Mouse (Mus musculus): ENCODE data around the gene Vgf. TPM values are rescaled to one million over a fixed set of nuclear protein-coding genes. Genes with fewer than 3 reads are reported as not detected.

The Vgf gene
- polyA plus RNA-seq, 1 experiment from 2014 or later = 0.21 TPM

- no peaks in the 10 kb centered on the region for H3K36me3 ChIP-seq (ENCODE audit: control insufficient read depth, insufficient read depth)
- no peak overlapping the region for H3K4me2 ChIP-seq (ENCODE audit: low read depth, low read length)
- no peaks in the 10 kb centered on the region for H3K9me3 ChIP-seq (replicated peaks; ENCODE audit: control insufficient read depth, low read length)
- no peaks in the 10 kb centered on the region for H3K4me1 ChIP-seq (ENCODE audit: control insufficient read depth, low read depth, low read length)
- peaks cover 2% of the 10 kb centered on the region; the same call in 1 of the 2 replicates for H3K27me3 ChIP-seq (ENCODE audit: control insufficient read depth, insufficient read depth, low read depth, low read length)
- ATAC-seq (ENCODE audit: low read depth) = no peak
- WGBS (ENCODE audit: insufficient replicate concordance) = 74% methylated on average over 7 of the region's 7 CpGs
- H3K9ac ChIP-seq (ENCODE audit: low read depth, low read length) = no peak overlapping the region
- no peak overlapping the region for H3K4me3 ChIP-seq (ENCODE audit: low read depth, low read length)
- H3K27ac ChIP-seq (ENCODE audit: low read length) = no peak overlapping the region
Observed at GRCm38 (mm10) chr5:137054299-137054698, 28.1 kb downstream of the Vgf start.

- H3K4me1 ChIP-seq (ENCODE audit: control insufficient read depth, low read depth, low read length) = no peaks in the 10 kb centered on the region
- no peak overlapping the region for H3K27ac ChIP-seq (ENCODE audit: low read length)
- WGBS (ENCODE audit: insufficient replicate concordance) = 60% methylated on average over 5 of the region's 5 CpGs
- H3K9ac ChIP-seq (ENCODE audit: low read depth, low read length) = no peak overlapping the region
- H3K36me3 ChIP-seq (ENCODE audit: control insufficient read depth, insufficient read depth) = no peaks in the 10 kb centered on the region
- peaks cover 2% of the 10 kb centered on the region; the same call in 1 of the 2 replicates for H3K27me3 ChIP-seq (ENCODE audit: control insufficient read depth, insufficient read depth, low read depth, low read length)
- no peak overlapping the region for H3K4me2 ChIP-seq (ENCODE audit: low read depth, low read length)
- no peak for ATAC-seq (ENCODE audit: low read depth)
- no peak overlapping the region for H3K4me3 ChIP-seq (ENCODE audit: low read depth, low read length)
- H3K9me3 ChIP-seq (replicated peaks; ENCODE audit: control insufficient read depth, low read length) = no peaks in the 10 kb centered on the region
Observed at GRCm38 (mm10) chr5:137054873-137055272, 28.7 kb downstream of the Vgf start.

- no peaks in the 10 kb centered on the region for H3K4me1 ChIP-seq (ENCODE audit: control insufficient read depth, low read depth, low read length)
- no peaks in the 10 kb centered on the region for H3K9me3 ChIP-seq (replicated peaks; ENCODE audit: control insufficient read depth, low read length)
- no peak overlapping the region for H3K9ac ChIP-seq (ENCODE audit: low read depth, low read length)
- no peak overlapping the region for H3K4me2 ChIP-seq (ENCODE audit: low read depth, low read length)
- no peaks in the 10 kb centered on the region for H3K36me3 ChIP-seq (ENCODE audit: control insufficient read depth, insufficient read depth)
- 12% methylated on average over 9 of the region's 12 CpGs for WGBS (ENCODE audit: insufficient replicate concordance)
- no peaks in the 10 kb centered on the region; the same call in 1 of the 2 replicates for H3K27me3 ChIP-seq (ENCODE audit: control insufficient read depth, insufficient read depth, low read depth, low read length)
- H3K27ac ChIP-seq (ENCODE audit: low read length) = no peak overlapping the region
- no peak overlapping the region for H3K4me3 ChIP-seq (ENCODE audit: low read depth, low read length)
- ATAC-seq (ENCODE audit: low read depth) = no peak
Observed at GRCm38 (mm10) chr5:137061809-137062481, 35.8 kb downstream of the Vgf start.

- Histone ChIP-seq H3K9me3 (replicated peaks; ENCODE audit: control insufficient read depth, low read length) (no peaks in the 10 kb centered on the region), H3K4me2 (ENCODE audit: low read depth, low read length) (no peak overlapping the region), H3K4me1 (ENCODE audit: control insufficient read depth, low read depth, low read length) (no peaks in the 10 kb centered on the region), H3K4me3 (ENCODE audit: low read depth, low read length) (no peak overlapping the region), H3K27ac (ENCODE audit: low read length) (no peak overlapping the region), H3K27me3 (ENCODE audit: control insufficient read depth, insufficient read depth, low read depth, low read length) (no peaks in the 10 kb centered on the region; the same call in 1 of the 2 replicates), H3K36me3 (ENCODE audit: control insufficient read depth, insufficient read depth) (no peaks in the 10 kb centered on the region), H3K9ac (ENCODE audit: low read depth, low read length) (no peak overlapping the region)
- ATAC-seq (ENCODE audit: low read depth) = no peak
- 67% methylated on average over 5 of the region's 5 CpGs for WGBS (ENCODE audit: insufficient replicate concordance)
Observed at GRCm38 (mm10) chr5:137062601-137063000, 36.4 kb downstream of the Vgf start.

- no peak for ATAC-seq (ENCODE audit: low read depth)
- Histone ChIP-seq H3K27ac (ENCODE audit: low read length) (no peak overlapping the region), H3K9ac (ENCODE audit: low read depth, low read length) (no peak overlapping the region), H3K36me3 (ENCODE audit: control insufficient read depth, insufficient read depth) (no peaks in the 10 kb centered on the region), H3K9me3 (replicated peaks; ENCODE audit: control insufficient read depth, low read length) (no peaks in the 10 kb centered on the region), H3K4me1 (ENCODE audit: control insufficient read depth, low read depth, low read length) (no peaks in the 10 kb centered on the region), H3K4me2 (ENCODE audit: low read depth, low read length) (no peak overlapping the region), H3K4me3 (ENCODE audit: low read depth, low read length) (no peak overlapping the region), H3K27me3 (ENCODE audit: control insufficient read depth, insufficient read depth, low read depth, low read length) (no peaks in the 10 kb centered on the region; the same call in 1 of the 2 replicates)
- 54% methylated on average over 6 of the region's 6 CpGs for WGBS (ENCODE audit: insufficient replicate concordance)
Observed at GRCm38 (mm10) chr5:137065454-137065853, 39.3 kb downstream of the Vgf start.

GRCm38 (mm10) chr5:137065923-137066322 is 39.7 kb downstream of the Vgf start:
- Histone ChIP-seq H3K9me3 (replicated peaks; ENCODE audit: control insufficient read depth, low read length) (no peaks in the 10 kb centered on the region), H3K27me3 (ENCODE audit: control insufficient read depth, insufficient read depth, low read depth, low read length) (no peaks in the 10 kb centered on the region; the same call in 1 of the 2 replicates), H3K4me1 (ENCODE audit: control insufficient read depth, low read depth, low read length) (no peaks in the 10 kb centered on the region), H3K36me3 (ENCODE audit: control insufficient read depth, insufficient read depth) (no peaks in the 10 kb centered on the region), H3K9ac (ENCODE audit: low read depth, low read length) (no peak overlapping the region), H3K4me3 (ENCODE audit: low read depth, low read length) (no peak overlapping the region), H3K27ac (ENCODE audit: low read length) (no peak overlapping the region), H3K4me2 (ENCODE audit: low read depth, low read length) (no peak overlapping the region)
- 59% methylated on average over 8 of the region's 8 CpGs for WGBS (ENCODE audit: insufficient replicate concordance)
- ATAC-seq (ENCODE audit: low read depth) = no peak

GRCm38 (mm10) chr5:137068711-137069110 is 42.5 kb downstream of the Vgf start:
- Histone ChIP-seq H3K4me3 (ENCODE audit: low read depth, low read length) (no peak overlapping the region), H3K4me1 (ENCODE audit: control insufficient read depth, low read depth, low read length) (peaks cover 7% of the 10 kb centered on the region), H3K4me2 (ENCODE audit: low read depth, low read length) (no peak overlapping the region), H3K27ac (ENCODE audit: low read length) (no peak overlapping the region), H3K27me3 (ENCODE audit: control insufficient read depth, insufficient read depth, low read depth, low read length) (no peaks in the 10 kb centered on the region; the same call in 1 of the 2 replicates), H3K36me3 (ENCODE audit: control insufficient read depth, insufficient read depth) (no peaks in the 10 kb centered on the region), H3K9ac (ENCODE audit: low read depth, low read length) (no peak overlapping the region), H3K9me3 (replicated peaks; ENCODE audit: control insufficient read depth, low read length) (no peaks in the 10 kb centered on the region)
- no peak for ATAC-seq (ENCODE audit: low read depth)
- WGBS (ENCODE audit: insufficient replicate concordance) = 49% methylated on average over 4 of the region's 4 CpGs

- Histone ChIP-seq H3K36me3 (ENCODE audit: control insufficient read depth, insufficient read depth) (no peaks in the 10 kb centered on the region), H3K27ac (ENCODE audit: low read length) (no peak overlapping the region), H3K4me3 (ENCODE audit: low read depth, low read length) (no peak overlapping the region), H3K4me1 (ENCODE audit: control insufficient read depth, low read depth, low read length) (peaks cover 14% of the 10 kb centered on the region), H3K9me3 (replicated peaks; ENCODE audit: control insufficient read depth, low read length) (no peaks in the 10 kb centered on the region), H3K9ac (ENCODE audit: low read depth, low read length) (no peak overlapping the region), H3K4me2 (ENCODE audit: low read depth, low read length) (no peak overlapping the region), H3K27me3 (ENCODE audit: control insufficient read depth, insufficient read depth, low read depth, low read length) (no peaks in the 10 kb centered on the region; the same call in 1 of the 2 replicates)
- WGBS (ENCODE audit: insufficient replicate concordance) = 73% methylated on average over 19 of the region's 19 CpGs
- ATAC-seq (ENCODE audit: low read depth) = no peak
Observed at GRCm38 (mm10) chr5:137070881-137071605, 44.9 kb downstream of the Vgf start.
